Mouse (Mus musculus): ENCODE measurements around the gene Slc1a2.

Gene Slc1a2

GRCm38 (mm10) chr2:102655966-102656725 is 2.3 kb upstream of the Slc1a2 start:
- DNase-seq (ENCODE audit: low read depth, low spot score): no peak
- peaks cover 4% of the 10 kb centered on the region; the same call in 1 of the 2 replicates for H3K27me3 ChIP-seq (ENCODE audit: control insufficient read depth, insufficient read depth, low read length, poor library complexity, severe bottlenecking)
- H3K36me3 ChIP-seq (ENCODE audit: control insufficient read depth, insufficient read depth, low read length, poor library complexity, severe bottlenecking): no peaks in the 10 kb centered on the region

DNA sequence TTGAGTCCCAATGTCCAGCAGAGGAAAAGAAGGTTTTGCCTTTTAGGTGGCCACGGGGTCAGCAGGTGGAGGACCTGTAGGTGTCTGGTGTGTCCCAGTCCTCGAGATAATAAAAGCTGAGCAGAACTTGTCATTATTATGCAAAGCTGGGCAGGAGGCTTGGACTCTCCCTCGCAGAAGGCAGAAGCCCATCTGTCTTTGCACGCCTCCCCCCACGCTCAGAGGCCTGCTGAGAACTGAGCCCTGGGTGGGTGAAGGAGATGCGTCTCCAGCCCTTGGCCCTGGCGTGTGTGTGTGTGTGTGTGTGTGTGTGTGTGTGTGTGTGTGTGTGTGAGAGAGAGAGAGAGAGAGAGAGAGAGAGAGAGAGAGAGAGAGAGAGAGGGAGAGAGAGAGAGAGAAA is 733 bp upstream of the Slc1a2 start:
- H3K36me3 ChIP-seq (ENCODE audit: control insufficient read depth, insufficient read depth, low read length, poor library complexity, severe bottlenecking): no peaks in the 10 kb centered on the region
- no peak for DNase-seq (ENCODE audit: low read depth, low spot score)
- H3K27me3 ChIP-seq (ENCODE audit: control insufficient read depth, insufficient read depth, low read length, poor library complexity, severe bottlenecking): peaks cover 4% of the 10 kb centered on the region; the same call in 1 of the 2 replicates

DNA sequence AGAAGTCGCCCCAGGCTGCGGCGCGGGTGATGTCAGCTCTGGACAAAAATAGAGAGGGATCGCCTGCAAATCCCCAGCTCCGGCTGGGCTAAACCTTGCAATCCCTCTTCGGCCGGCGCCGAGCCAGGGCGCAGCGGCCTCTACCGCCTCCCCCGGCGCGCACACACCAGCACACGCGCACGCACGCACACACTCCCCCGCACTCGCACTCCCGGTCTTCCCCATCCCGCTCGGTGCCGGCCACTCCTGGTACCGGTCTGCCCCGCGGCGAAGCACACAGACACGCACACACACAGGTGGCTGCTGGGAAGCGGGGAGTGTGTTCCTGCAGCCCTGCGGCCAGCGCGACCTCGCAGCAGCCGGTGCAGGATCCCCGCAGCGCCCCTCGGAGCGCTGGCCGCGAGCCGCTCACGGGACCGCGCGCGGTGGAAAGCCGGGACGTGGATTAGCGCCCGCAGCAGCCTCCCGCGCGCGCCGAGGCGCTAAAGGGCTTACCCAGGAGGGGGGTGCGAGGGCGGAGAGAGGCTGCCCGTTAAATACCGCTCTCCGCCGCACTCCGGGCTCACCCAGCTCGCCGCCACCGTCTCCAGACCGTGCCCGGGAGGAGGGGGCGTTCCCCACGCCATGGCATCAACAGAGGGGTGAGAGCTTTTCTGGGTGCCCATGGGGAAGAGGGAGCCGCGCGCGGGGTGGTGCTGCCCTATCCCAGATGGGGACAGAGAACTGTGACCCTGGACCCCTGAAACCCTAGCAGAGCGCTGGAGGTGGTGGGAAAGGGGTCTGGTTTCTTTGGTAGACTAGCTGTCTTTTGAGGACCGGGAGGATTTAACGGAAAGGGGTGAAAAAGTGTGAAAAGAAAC is 432 bp downstream of the Slc1a2 start:
- DNase-seq (ENCODE audit: low read depth, low spot score): no peak
- peaks cover 4% of the 10 kb centered on the region; the same call in 1 of the 2 replicates for H3K27me3 ChIP-seq (ENCODE audit: control insufficient read depth, insufficient read depth, low read length, poor library complexity, severe bottlenecking)
- no peaks in the 10 kb centered on the region for H3K36me3 ChIP-seq (ENCODE audit: control insufficient read depth, insufficient read depth, low read length, poor library complexity, severe bottlenecking)

DNA sequence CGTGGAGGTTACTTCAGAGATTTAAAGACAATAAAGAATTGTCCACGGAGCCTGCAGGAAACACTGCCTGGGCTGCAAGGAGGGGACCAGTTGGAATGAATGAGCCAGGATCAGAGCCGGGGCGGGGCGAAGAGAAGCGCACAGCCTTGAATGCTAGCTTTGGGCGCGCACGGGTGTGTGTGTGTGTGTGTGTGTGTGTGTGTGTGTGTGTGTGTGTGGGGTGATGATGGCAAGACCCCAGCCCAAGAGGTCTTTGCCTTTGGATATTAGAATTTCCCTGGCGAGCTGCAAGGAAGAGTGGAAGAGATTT is 1.0 kb downstream of the Slc1a2 start:
- Histone ChIP-seq H3K36me3 (ENCODE audit: control insufficient read depth, insufficient read depth, low read length, poor library complexity, severe bottlenecking) (no peaks in the 10 kb centered on the region), H3K27me3 (ENCODE audit: control insufficient read depth, insufficient read depth, low read length, poor library complexity, severe bottlenecking) (peaks cover 4% of the 10 kb centered on the region; the same call in 1 of the 2 replicates)
- no peak for DNase-seq (ENCODE audit: low read depth, low spot score)

DNA sequence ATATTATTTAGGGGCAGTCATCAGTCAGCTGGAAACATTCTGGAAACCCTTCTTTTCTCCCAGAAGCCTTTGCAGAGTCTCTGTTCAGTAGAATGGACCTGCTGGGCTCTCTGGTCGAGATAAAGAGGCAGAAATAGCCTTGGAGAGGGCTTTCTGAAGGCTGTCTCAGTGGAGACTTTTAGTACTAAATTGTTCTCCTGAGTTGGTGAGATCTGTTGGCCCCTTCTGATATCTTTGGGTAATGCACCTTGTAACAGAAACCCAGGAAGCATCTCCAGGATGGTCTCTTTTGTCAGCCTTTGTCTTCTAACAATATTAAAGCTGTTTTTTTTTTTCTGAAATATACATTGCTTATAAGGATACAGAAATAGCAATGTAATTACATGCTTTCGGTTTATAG is 2.6 kb downstream of the Slc1a2 start:
- H3K27me3 ChIP-seq (ENCODE audit: control insufficient read depth, insufficient read depth, low read length, poor library complexity, severe bottlenecking): peaks cover 4% of the 10 kb centered on the region; the same call in 1 of the 2 replicates
- DNase-seq (ENCODE audit: low read depth, low spot score): no peak
- H3K36me3 ChIP-seq (ENCODE audit: control insufficient read depth, insufficient read depth, low read length, poor library complexity, severe bottlenecking): no peaks in the 10 kb centered on the region

GRCm38 (mm10) chr2:102662911-102663310 is 4.5 kb downstream of the Slc1a2 start:
- H3K36me3 ChIP-seq (ENCODE audit: control insufficient read depth, insufficient read depth, low read length, poor library complexity, severe bottlenecking): no peaks in the 10 kb centered on the region
- DNase-seq (ENCODE audit: low read depth, low spot score): no peak
- peaks cover 3% of the 10 kb centered on the region; the same call in 1 of the 2 replicates for H3K27me3 ChIP-seq (ENCODE audit: control insufficient read depth, insufficient read depth, low read length, poor library complexity, severe bottlenecking)

DNA sequence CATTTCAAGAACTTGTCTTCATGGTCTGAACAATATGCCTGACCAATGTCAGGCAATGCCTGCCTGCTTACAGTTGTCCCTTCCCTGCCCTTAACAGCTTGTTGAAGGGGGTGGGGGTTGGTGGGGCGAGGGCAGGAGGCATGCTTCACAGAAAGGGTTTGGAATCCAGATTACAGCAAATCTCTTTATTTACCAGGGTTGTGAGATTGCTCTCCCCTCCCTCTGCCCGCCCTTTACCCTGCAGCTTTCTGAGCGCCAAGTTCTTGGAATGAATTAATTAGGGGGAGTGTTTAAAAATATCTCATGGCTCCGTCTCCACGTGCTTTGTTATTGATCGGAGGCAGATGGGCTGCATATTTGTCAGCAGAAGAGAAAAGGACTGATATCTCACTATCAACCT is 4.9 kb downstream of the Slc1a2 start:
- no peak for DNase-seq (ENCODE audit: low read depth, low spot score)
- Histone ChIP-seq H3K27me3 (ENCODE audit: control insufficient read depth, insufficient read depth, low read length, poor library complexity, severe bottlenecking) (peaks cover 3% of the 10 kb centered on the region; the same call in 1 of the 2 replicates), H3K36me3 (ENCODE audit: control insufficient read depth, insufficient read depth, low read length, poor library complexity, severe bottlenecking) (no peaks in the 10 kb centered on the region)

DNA sequence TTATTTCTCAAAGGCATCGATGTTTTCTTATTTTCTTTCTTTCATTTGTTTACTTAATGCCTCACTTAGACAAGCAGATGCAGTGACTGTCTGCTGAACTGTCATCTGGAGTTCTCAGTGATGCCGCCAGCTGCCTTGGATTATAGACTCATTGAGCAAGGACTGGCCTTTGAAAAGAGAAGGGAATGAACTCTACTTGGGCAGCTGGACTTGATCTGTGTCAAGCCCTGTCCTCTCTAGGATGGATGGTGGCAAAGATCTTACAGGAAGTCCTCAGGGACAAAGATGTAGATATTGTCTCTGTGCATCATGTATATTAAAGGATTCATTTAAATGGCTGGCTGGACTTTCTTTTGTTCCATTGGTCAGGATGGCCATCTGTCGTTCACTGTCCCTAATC is 5.4 kb downstream of the Slc1a2 start:
- no peak for DNase-seq (ENCODE audit: low read depth, low spot score)
- Histone ChIP-seq H3K36me3 (ENCODE audit: control insufficient read depth, insufficient read depth, low read length, poor library complexity, severe bottlenecking) (no peaks in the 10 kb centered on the region), H3K27me3 (ENCODE audit: control insufficient read depth, insufficient read depth, low read length, poor library complexity, severe bottlenecking) (peaks cover 3% of the 10 kb centered on the region; the same call in 1 of the 2 replicates)

DNA sequence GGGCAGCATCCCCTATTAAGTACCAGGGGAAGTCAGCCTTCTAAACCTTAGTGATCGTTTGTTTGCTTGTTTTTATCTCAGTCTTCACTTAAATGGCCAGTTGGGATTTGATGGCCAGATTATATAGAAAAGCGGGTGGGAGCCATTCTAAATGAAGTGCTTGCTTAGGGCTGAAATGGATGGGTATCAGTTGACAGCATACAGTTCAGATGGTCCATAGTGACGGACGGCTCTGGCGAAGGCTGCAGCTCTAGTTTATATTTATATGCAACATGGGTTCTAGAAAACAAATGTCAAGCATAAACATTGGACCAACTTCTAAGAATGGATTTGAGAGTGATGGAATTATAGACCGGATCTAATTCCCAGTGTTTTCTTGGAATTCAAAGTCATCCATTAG is 9.5 kb downstream of the Slc1a2 start:
- Histone ChIP-seq H3K36me3 (ENCODE audit: control insufficient read depth, insufficient read depth, low read length, poor library complexity, severe bottlenecking) (no peaks in the 10 kb centered on the region), H3K27me3 (ENCODE audit: control insufficient read depth, insufficient read depth, low read length, poor library complexity, severe bottlenecking) (no peaks in the 10 kb centered on the region)
- no peak for DNase-seq (ENCODE audit: low read depth, low spot score)

GRCm38 (mm10) chr2:102669580-102669979 is 11.1 kb downstream of the Slc1a2 start:
- DNase-seq (ENCODE audit: low read depth, low spot score): no peak
- H3K27me3 ChIP-seq (ENCODE audit: control insufficient read depth, insufficient read depth, low read length, poor library complexity, severe bottlenecking): no peaks in the 10 kb centered on the region
- H3K36me3 ChIP-seq (ENCODE audit: control insufficient read depth, insufficient read depth, low read length, poor library complexity, severe bottlenecking): no peaks in the 10 kb centered on the region

GRCm38 (mm10) chr2:102674582-102674981 is 16.1 kb downstream of the Slc1a2 start:
- DNase-seq (ENCODE audit: low read depth, low spot score): no peak
- Histone ChIP-seq H3K27me3 (ENCODE audit: control insufficient read depth, insufficient read depth, low read length, poor library complexity, severe bottlenecking) (no peaks in the 10 kb centered on the region), H3K36me3 (ENCODE audit: control insufficient read depth, insufficient read depth, low read length, poor library complexity, severe bottlenecking) (no peaks in the 10 kb centered on the region)

DNA sequence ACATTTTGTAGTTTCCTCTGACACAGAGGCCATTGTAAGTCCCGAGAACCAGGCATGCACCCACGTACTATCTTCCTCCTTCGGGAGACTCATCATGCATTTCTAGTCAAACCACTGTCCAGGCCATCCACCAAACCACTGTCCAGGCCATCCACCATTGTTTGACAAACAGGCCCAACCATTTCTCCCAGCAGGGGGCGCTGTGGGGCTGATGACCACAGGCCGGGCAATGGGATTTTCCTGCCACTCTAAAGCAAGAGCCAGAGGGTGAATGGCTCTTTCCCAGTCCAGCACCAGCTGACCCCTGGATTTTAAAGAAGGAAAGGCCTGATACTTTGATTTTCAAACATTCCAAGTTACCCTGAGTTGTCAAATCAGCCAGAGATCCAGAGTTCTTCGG is 16.8 kb downstream of the Slc1a2 start:
- H3K27me3 ChIP-seq (ENCODE audit: control insufficient read depth, insufficient read depth, low read length, poor library complexity, severe bottlenecking): no peaks in the 10 kb centered on the region
- no peaks in the 10 kb centered on the region for H3K36me3 ChIP-seq (ENCODE audit: control insufficient read depth, insufficient read depth, low read length, poor library complexity, severe bottlenecking)
- peak; percentile 63 for DNase-seq (ENCODE audit: low read depth, low spot score)

DNA sequence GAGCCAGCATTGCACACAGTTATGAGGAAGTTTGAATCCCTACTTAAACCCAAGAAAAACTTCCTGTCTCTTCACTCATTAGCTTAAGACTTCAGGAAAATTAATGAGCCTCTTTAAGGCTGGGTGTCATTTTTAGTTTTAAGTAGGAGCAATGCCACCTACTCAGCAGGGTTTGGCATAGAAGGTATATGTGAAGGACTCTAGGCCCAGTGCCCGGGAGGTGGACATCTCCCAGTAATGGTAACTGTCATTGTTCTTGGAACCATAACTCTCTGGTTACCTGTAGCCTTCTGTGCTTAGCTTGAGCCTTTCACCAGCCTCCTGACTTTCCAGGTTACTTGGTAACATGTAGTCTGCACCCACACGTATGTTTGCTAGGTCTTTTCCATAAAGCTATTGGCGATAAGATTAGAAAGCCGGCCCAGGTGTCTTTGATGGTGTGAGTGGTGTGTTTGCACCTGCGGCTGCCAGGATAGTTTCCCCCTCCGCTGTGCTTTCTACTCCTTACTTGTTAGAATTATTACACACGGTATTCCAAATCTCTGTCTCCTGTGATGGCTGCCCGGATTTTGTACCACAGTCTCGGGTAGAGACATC is 18.4 kb downstream of the Slc1a2 start:
- DNase-seq (ENCODE audit: low read depth, low spot score): no peak
- H3K36me3 ChIP-seq (ENCODE audit: control insufficient read depth, insufficient read depth, low read length, poor library complexity, severe bottlenecking): no peaks in the 10 kb centered on the region
- no peaks in the 10 kb centered on the region for H3K27me3 ChIP-seq (ENCODE audit: control insufficient read depth, insufficient read depth, low read length, poor library complexity, severe bottlenecking)

DNA sequence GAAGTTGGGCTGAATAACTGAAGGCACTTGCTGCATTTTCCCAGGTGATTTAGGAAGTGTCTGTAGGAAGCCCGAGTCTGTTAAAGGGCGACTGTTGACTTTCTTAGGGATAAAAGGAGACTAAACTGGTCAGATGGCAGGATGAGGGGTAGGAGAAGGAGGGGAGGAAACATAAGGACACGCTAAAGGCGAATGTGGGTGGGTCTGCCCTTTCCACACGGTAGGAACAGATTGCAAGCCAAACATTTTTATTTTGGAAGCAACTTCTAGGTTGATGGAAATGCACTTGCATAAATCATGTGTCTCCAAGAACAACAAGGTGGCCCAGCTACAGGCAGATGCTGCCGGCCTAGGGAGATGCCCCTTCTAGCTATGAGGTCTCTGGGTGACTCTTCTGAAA is 18.9 kb downstream of the Slc1a2 start:
- H3K36me3 ChIP-seq (ENCODE audit: control insufficient read depth, insufficient read depth, low read length, poor library complexity, severe bottlenecking): no peaks in the 10 kb centered on the region
- no peak for DNase-seq (ENCODE audit: low read depth, low spot score)
- H3K27me3 ChIP-seq (ENCODE audit: control insufficient read depth, insufficient read depth, low read length, poor library complexity, severe bottlenecking): no peaks in the 10 kb centered on the region

DNA sequence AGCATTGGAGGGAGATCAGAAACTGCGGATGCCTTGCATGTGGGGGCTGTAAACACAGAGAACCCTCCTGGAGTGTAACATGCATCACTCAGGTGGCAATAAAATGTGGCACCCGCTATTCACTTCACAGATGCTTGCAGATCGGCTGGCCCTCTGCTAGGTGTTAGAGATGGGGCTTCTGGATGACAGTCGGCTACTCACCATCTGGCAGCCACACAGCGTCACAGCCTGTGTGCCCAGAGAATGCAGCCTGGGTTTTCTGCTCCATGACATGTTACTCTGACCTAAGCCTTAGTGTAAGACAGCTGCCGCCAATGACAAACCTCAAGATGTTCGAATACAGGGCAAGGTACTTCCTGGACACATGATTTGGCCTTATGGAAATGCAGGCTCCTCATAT is 22.9 kb downstream of the Slc1a2 start:
- Histone ChIP-seq H3K27me3 (ENCODE audit: control insufficient read depth, insufficient read depth, low read length, poor library complexity, severe bottlenecking) (no peaks in the 10 kb centered on the region), H3K36me3 (ENCODE audit: control insufficient read depth, insufficient read depth, low read length, poor library complexity, severe bottlenecking) (no peaks in the 10 kb centered on the region)
- no peak for DNase-seq (ENCODE audit: low read depth, low spot score)

Measured in splenic B cell, adult 2 months (primary cell).